Mouse (Mus musculus): Measurements from ENCODE around the gene Abhd2. TPM values are rescaled to one million over a fixed set of nuclear protein-coding genes. Genes with fewer than 3 reads are reported as not detected.

Gene Abhd2
- 17.7 TPM for polyA plus RNA-seq (2017; shearing (Covaris generic))

GRCm38 (mm10) chr7:79272789-79273718, at the start of gene Abhd2:
Gene Abhd2, plus strand, starts transcription at chr7:79273199.

GRCm38 (mm10) chr7:79386422-79387133, 113.6 kb downstream of the Abhd2 start, which contains the start of gene Rlbp1:
Gene Rlbp1, minus strand, starts transcription at chr7:79387048.

GRCm38 (mm10) chr7:79391883-79392649, 119.1 kb downstream of the Abhd2 start, which contains the start of gene Fanci:
Gene Fanci, plus strand, starts transcription at chr7:79391929.

Other genes with a start within 250 kb of the Abhd2 start
- not detected for gene Acan, start 219.7 kb upstream of the Abhd2 start, polyA plus RNA-seq (2017; shearing (Covaris generic))
- gene Hapln3, start 142.2 kb upstream of the Abhd2 start, polyA plus RNA-seq (2017; shearing (Covaris generic)), result not detected
- gene Mfge8, start 124.1 kb upstream of the Abhd2 start, polyA plus RNA-seq (2017; shearing (Covaris generic)), result 20.1 TPM
- not detected for gene Rlbp1, start 113.8 kb downstream of the Abhd2 start, polyA plus RNA-seq (2017; shearing (Covaris generic))
- 4.4 TPM for gene Fanci, start 118.7 kb downstream of the Abhd2 start, polyA plus RNA-seq (2017; shearing (Covaris generic))
- 44.4 TPM for gene Polg, start 193.2 kb downstream of the Abhd2 start, polyA plus RNA-seq (2017; shearing (Covaris generic))